Mouse (Mus musculus) retina, embryonic 14.5 days (tissue): ENCODE measurements around the gene Arid5b.

Experiments
- DNase-seq: peaks from one replicate; pipeline ENCODE4 v3.0.0-alpha.2; 2015; ENCODE audit warnings: low spot score

Arid5b gene

GRCm38 (mm10) chr10:68052307-68052706 lies 226.2 kb downstream of the Arid5b start:
- DNase-seq: no peak

DNA sequence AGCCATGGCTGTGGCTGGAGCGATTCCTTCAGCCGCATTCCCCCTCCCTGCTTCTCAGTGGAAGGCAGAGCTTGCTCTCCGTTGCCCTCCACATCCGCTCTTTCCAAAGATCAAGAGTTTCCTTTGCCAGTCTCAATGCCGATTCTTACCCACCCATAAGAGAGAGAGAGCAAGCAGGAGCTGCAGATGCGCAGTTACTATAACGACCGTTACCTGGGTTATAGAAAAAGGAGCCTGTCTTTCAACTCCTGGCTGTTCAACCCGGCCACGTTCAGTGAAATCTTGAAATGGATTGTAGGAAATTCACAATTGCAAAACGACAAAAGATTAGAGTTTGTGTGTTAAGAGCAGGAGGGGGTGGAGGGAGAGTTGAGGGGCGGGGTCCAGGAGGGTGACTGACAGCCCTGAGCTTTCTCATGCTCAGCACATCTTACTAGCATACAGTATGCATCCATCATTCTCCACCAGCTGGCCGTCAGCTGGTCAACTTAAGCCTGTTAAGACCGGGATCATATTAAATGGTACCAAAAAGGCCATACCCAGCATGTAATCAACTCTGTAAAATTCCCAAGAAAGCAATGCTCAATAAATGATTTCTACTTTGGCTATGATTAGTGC lies 227.1 kb downstream of the Arid5b start:
- DNase-seq: no peak

DNA sequence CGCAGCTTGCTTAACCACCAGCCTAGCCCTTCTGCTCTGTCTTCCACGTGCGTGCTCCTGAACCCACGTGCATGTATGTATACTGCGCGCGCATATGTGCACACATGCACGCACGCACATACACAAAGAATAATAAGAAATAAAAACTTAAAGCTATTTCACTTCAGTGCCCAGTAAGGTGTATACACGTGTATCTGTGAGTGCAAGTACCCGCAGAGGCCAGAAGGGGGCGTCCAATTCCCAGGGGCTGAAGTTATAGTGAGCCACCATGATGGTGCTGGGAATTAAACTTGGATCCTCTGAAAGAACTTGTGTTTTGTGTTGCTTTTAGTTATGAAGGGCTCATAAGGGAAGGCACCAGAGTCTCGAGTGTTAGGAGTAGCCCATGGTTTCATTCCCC lies 227.7 kb downstream of the Arid5b start:
- no peak for DNase-seq

DNA sequence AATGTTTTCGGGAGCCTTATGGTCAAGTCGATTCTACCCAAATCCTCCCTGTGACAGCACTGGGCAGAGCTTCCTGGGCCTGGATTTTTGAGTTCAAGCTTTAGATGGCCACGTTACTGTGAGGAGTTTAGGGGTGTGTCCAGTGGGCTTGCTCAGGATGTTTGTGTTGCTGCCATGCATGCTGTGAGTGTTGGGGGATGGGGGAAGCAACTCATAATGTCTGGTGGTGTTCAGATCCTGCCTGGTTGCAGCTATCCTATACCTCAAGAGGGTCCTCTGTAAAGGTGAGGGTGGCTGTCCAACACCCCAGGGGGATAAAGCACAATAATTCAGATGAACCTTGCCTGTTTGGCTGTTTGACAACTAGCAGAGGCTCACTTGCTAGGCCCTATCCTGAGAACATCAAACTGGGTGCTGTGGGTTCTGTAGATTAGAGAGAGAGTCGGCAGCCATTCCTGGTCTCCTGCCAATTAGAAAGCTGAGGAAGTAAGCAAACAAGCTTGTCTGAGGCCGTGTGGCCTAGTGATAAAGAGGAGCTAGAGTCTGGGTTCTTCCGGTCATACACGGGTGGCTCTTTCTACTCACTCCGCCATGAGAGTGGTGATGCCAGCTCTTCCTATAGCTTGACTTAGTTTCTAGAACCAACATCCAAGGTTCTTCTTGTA lies 229.8 kb downstream of the Arid5b start:
- DNase-seq: no peak

DNA sequence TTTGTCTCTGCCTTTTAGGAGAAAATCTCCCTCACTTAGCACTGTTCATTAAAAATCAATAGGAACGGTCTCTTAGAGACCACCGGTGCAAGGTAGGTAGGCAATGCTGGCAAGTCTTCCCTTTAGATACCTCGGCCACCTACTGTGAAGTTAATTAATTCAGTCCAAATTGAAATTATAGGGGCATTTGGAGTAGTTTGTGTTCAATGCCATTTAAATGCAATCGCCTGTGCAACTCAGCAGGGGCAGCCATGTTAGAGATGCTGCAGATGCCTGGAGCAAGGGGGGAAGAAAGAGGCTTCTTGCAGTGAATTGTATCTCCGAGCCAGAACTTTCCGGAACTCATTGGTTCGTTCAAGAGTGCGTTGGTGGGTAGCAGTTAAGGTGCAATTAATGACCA lies 233.7 kb downstream of the Arid5b start:
- DNase-seq: no peak

DNA sequence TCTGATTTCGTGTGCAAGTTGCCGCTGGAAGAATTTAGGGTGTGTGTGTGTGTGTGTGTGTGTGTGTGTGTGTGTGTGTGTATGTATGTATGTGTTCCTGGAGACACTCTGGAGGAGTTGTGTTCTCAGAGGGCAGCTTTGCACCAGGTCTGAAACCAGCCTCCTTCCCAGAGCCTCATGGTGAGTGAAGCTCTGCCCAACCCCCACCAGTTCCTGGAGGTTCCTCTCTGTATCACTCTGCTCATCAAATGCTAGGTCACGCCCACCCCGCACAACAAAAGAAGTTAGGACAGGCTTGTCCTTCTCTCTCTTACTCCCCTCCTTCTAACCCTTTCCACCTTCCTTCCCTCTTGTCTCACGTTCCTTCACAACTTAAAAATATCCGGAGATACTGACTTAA lies 234.6 kb downstream of the Arid5b start:
- peak; percentile 59 for DNase-seq
